Mouse (Mus musculus): ENCODE results near the gene Tmem88.

Gene Tmem88

DNA sequence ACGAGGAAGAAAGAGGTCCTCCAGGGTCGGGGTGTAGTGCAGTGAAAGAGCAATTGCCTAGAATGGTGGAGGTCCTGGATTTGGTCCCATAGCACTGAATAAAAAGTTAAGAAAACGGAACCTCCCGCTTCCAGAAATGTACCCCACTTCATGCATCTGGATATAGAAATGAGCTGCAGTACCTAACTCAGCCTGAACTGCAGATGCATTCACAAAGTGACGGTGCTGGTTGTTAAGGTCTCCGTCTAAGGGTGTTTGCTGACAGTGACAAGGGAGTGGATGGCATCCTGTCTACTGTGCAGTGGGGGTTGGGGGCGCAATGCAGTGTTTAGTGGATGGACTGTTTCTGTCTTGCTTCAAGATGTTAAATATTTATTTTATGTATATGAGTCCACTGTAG, 11.3 kb downstream of the Tmem88 start:
- DNase-seq (ENCODE audit: inconsistent age in 2 of 2, low spot score in 1 of 2) = no peak

GRCm38 (mm10) chr11:69384979-69385378, 13.1 kb downstream of the Tmem88 start:
- DNase-seq (ENCODE audit: inconsistent age in 2 of 2, low spot score in 1 of 2) = no peak

GRCm38 (mm10) chr11:69382478-69383105, 15.4 kb downstream of the Tmem88 start:
- peak; percentile 39 to 68 for DNase-seq (ENCODE audit: inconsistent age in 2 of 2, low spot score in 1 of 2)

DNA sequence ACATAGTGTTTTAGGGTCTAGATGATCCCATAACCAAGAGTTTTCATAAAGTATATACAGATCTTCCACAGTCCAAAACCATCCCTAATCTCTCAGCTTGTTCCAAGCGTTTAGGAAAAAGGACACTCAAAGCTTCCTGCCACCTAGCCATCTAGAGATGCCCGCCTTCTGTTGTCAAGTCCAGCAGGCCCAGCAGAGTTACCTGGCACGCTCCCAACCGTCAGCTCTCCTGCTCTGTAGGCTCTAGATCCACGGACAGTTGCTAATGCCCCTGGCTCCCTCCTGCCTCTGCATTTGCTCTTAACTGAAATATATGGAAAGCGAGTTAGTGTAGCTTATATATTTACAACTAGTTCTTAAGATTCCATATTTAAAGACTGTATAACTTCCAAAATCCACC, 16.7 kb downstream of the Tmem88 start:
- no peak for DNase-seq (ENCODE audit: inconsistent age in 2 of 2, low spot score in 1 of 2)

- no peak for DNase-seq (ENCODE audit: inconsistent age in 2 of 2, low spot score in 1 of 2)
Observed at GRCm38 (mm10) chr11:69379600-69379999, 18.4 kb downstream of the Tmem88 start.

- no peak for DNase-seq (ENCODE audit: inconsistent age in 2 of 2, low spot score in 1 of 2)
Observed at GRCm38 (mm10) chr11:69377766-69378165, 20.3 kb downstream of the Tmem88 start.

DNA sequence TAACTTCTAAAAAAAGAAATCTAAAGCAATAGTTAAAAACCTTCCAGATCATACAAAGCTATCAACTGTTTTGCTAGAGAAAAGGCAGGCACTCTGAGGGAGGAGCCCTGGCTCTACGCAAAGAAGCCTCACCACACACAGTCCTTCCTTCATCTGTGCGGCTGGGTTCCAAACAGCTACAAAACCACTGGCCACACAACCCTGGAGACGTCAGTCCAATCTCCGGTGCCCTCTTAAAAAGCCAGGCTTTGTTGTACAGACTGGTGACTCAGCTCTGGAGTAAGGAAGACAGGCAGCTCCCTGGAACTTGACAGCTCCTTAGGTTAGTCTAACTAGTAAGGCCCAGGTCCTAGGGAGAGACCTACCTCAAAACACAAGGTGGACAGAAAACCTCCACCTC, 22.4 kb downstream of the Tmem88 start:
- DNase-seq (ENCODE audit: inconsistent age in 2 of 2, low spot score in 1 of 2) = no peak

- DNase-seq (ENCODE audit: inconsistent age in 2 of 2, low spot score in 1 of 2) = no peak
Observed at GRCm38 (mm10) chr11:69373223-69373965, 24.6 kb downstream of the Tmem88 start.

DNA sequence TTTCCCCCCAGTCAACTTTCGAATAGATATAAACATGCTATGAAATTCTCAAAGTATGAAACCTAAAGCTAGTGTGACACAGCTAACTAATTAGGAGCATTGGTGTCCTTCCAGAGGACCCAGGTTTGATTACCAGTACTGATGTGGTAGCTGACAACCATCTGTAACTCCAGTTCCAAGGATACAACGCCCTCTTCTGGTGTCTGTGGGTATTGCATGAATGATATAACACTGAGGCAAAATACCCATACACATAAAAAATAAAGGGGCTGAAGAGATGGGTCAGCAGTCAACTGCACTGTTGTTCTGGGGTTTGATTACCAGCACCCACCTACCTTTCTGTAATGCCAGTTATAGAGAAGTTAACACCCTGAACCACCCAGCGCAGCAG, 25.3 kb downstream of the Tmem88 start:
- DNase-seq (ENCODE audit: inconsistent age in 2 of 2, low spot score in 1 of 2) = peak in 1 of 2 experiments; percentile 61

DNA sequence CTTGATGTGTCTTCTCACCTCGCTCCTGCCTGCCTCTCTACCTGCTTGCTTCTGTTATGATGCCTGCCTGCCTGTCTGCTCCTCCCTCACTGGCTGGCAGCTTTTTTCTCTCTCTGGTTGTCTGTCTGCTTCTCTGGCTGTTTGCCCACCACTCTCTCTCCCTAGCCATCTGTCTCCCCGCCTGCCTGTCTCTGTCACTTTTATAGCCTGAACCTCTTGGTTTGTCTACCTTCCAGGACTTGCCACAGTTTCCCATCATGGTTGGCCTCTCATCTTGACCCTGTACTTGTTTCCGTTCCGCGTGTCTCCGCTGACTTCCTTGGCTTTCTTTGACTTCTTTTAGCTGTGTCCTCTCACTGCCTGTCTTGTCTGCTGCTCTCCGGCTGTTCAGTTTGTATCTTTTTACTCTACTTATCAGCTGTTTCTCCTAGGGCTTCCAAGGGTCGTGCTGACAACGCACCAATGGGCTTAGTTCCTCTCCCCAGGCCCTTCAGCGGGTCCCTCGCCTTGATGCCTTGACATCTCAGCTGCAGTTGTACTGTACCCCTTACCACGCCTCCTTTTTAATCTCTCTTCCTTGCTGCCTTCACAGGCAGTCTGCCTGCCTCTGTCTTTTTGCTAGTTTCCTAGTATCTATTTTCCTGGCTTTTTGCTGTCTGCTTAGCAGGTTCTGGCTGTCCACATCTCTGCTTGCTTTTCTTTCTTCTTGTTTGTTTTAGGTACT, 25.8 kb downstream of the Tmem88 start:
- peak in 1 of 2 experiments; percentile 63 for DNase-seq (ENCODE audit: inconsistent age in 2 of 2, low spot score in 1 of 2)

- no peak for DNase-seq (ENCODE audit: inconsistent age in 2 of 2, low spot score in 1 of 2)
Observed at GRCm38 (mm10) chr11:69371601-69372000, 26.4 kb downstream of the Tmem88 start.

GRCm38 (mm10) chr11:69370817-69371215, 27.2 kb downstream of the Tmem88 start:
- peak in 1 of 2 experiments; percentile 57 for DNase-seq (ENCODE audit: inconsistent age in 2 of 2, low spot score in 1 of 2)

GRCm38 (mm10) chr11:69369990-69370816, 27.8 kb downstream of the Tmem88 start:
- DNase-seq (ENCODE audit: inconsistent age in 2 of 2, low spot score in 1 of 2) = no peak

DNA sequence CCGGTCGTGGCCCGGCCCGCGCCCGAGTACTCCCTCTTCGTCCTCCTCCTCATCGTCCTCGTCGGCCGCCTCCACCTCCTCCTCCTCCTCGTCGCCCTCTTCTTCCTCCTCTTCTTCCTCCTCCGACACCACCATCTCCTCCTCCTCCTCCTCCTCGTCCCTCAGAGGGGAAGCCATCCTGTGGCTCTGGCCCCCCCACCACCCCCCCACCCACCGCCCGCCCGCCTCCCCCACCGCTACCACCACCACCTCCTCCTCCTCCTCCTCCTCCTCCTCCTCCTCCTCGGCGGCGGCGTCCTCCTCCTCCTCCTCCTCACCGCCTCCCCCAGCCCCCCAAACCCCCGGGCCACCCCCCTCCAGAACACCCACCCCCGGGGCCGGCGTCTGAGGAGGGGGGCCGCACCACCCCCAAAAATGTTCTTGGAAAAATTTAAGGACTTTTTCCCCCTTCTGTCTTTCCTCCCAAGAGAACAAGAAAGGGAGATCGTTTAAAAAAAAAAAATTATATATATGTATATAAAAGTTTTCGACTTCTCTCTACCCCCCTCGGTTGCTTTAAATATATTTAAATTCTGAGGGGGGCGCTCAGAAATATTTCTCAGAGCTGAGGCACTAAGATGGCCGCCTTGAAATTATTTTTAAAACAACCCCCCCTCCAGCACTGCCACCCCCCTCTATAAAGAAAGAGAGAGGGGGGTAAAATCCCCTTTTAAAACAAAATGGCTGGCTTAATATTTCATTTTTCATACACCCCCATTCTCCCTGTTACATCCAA, 28.6 kb downstream of the Tmem88 start, which contains the start of gene Chd3:
Chd3 (minus strand) TSS at position 192 of the 775 bp plus-strand sequence.
- DNase-seq (ENCODE audit: inconsistent age in 2 of 2, low spot score in 1 of 2) = no peak

DNA sequence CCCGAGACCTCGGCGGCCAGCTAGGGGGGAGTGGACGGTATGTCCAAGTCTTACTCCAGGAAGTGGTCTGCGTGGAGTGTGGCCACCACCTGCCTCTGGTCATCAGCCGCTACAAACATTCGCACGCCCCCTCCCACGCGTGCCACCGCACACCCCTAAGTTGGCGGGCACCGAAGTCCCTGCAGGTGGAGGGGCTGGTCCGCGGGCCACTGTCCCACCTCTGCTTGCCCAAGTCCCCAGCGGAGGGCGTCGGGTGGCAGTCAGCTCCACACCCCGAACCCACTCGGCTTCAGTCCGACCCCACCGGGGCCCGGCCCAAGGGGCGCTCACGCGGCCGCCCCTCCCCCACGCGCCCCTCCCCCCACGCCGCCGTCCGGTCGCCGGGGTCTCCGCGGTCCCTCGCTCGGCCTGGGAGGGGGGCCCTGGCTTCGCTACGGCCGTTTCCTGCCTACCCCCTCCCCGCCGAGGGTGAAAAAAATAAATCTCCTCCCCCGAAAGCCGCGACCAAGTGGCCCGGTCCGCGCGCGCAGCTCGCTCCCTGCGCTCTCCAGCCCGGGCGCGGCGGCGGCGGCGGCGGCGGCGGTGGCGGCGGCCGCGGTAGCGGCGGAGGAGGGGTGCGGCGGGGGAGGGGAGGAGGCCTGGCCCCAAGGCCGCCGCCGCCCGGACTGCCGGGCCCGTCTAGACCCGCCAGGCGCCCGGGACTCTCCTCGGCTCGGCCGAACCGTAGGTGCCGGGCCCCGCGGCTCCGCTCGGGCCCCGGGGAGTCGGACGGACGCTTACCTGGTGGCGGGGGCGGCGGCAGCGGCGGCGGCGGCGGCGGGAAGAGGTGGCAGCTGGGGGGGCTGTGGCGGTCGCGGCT, 29.4 kb downstream of the Tmem88 start:
- DNase-seq (ENCODE audit: inconsistent age in 2 of 2, low spot score in 1 of 2) = peak; percentile 64 to 81

DNA sequence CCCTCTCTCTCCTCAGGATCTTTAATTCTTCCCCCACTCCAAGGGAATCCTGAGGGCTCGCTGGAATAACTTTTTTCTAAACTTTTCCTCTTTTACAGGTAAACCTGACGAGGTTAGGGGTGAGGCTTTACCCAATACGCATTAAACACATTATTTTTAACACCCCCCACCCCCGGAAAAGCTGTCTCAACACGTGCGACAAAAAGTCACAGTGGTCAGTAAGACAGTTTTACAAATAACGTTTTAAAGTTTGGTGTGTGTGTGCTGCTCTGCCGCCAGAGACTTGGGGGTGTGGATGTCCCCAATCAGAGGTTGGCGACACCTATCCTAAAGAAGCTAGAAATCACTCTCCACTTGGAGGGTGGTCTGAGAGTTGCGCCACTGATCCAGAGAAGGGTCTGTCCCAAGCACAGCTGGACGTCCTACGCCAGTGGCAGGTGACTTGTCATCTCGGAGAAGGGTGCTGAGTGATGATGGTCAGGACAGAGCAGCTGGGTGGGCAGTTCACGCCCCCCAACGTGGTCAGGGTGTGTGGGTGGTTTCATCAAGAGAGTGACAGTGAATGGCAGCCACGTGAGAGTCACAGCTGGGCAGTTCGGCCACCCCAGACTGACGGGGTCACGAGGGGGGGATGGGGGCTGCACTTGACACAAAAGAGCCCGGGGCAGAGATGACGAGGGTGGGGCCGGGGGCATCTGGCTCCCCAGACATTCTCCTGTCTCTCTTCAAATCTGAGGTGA, 30.2 kb downstream of the Tmem88 start:
- peak; percentile 58 to 79 for DNase-seq (ENCODE audit: inconsistent age in 2 of 2, low spot score in 1 of 2)

DNA sequence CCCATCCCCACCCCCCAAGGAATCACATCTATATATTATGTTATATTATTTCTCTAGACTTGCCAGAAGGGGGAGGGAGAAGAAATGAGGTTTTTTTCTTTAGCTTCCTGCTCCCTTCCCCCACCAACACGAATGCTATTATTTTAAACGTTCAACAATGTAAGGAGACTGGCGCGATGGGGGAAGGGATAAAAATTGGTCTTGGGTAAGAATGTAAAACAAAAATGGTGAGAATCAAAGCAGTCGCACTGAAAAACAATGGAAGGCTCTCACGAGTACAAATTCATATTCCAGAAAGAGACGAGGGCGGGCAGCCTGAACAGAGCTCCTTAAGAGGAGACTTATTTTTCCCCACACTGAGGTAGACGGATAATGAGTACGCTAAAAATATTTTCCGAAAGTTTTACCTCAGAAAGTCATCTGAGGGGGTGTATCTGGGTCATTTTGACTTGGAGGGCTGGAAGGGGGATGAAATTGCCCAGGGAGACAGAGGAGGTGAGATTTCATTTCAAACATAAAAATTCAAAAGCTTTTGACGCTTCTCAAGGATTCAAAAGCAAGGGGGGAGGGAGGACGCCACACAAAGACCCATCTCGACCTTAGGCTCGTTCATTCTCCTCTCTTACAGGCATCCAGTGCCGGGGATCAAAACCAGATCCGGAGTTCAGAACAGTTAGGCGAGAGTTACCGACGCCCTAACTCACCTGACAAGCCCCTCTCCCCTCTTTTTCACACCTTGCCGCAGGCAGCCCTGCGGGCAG, 31.0 kb downstream of the Tmem88 start:
- peak; percentile 49 to 86 for DNase-seq (ENCODE audit: inconsistent age in 2 of 2, low spot score in 1 of 2)

Data from adrenal gland, adult (tissue).